Mouse (Mus musculus): ENCODE data around the gene Nefh.

DNA sequence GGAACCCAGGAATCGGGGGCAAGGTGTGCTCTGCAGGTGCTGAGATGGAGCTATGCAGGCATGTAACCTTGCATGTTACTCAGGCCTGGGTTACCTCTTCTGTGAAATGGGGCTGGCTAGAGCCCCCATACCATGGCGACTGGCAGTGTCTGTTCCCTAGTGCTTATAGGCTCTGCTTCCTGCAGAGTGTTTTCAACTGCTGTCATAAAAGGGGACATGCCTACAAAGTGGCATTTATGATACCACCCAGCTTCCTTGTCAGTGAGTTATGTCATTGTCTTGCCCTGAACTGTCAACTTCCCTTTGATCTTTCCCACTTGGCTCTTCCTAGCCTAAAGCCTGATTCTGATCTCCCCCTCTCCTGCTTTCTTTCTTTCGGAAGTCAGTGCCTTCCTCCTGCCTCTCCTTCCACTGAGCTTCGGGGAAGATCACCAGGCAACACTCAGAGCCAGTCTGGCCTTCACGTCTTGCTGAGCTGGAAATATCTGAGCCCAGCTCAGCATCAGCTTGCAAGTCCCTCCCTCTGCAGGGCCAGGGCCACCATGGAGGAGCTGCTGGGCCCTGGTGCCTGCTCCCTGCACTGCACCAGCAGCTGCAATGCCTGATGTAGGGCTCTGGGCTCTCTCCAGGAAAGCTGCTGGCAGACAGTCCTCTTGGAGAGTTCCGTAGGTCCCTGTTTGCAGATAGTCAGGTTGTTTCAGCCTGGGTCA, 15.4 kb upstream of the Nefh start:
- TF ChIP-seq CTCF (IDR thresholded peaks at IDR 0.05; ENCODE audit: low read depth, low read length) (no peak), POLR2A (IDR thresholded peaks at IDR 0.05; ENCODE audit: insufficient read depth, low read length) (no peak), EP300 (IDR thresholded peaks at IDR 0.05; ENCODE audit: insufficient read depth, low read depth, low read length) (no peak)
